Mouse (Mus musculus) testis, adult 2 months (tissue): ENCODE data around the gene Camkk2.

Experiments
- CTCF ChIP-seq: fragments of 200-500 bp; IDR thresholded peaks from 2 replicates; pipeline ENCODE4 v1.5.1; 2012; ENCODE audit warnings: low read depth, mild to moderate bottlenecking, inconsistent platforms, low read length, moderate library complexity; ENCODE audit not compliant: control insufficient read depth, insufficient read depth, insufficient replicate concordance
- POLR2A ChIP-seq: fragments of 200-500 bp; IDR thresholded peaks from 2 replicates; pipeline ENCODE4 v1.6.1; 2012; ENCODE audit warnings: low read depth, mild to moderate bottlenecking, inconsistent platforms, low read length, moderate library complexity; ENCODE audit not compliant: control insufficient read depth

DNA sequence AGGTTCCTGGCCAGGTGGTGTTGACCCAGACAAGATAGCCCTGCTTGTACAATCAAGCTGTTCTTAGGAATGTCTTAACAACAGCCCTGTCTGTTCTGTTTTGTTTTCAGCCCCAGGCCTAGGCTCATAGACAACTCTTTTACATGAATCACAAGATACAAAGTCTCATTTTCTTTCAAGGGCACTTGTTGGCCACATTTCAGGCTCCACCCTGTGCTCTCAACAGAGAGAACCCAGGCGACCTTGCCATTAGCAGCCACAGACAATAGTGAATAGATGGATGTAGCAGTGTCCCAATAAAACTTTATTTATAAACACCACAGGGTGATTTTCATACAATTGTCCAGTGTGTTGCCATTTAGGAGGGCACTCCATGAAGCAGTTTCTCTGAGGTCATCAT, 2.9 kb upstream of the Camkk2 start:
- no peak for TF ChIP-seq POLR2A
- no peak for TF ChIP-seq CTCF
